Mouse (Mus musculus) MEL (cell line): ENCODE measurements at regions not wholly inside any gene's neighbourhood (a gene's known extent, or its start where the extent isn't known, plus 50 kb on each side); places are given as distances from the start of the nearest gene placed in this dataset.

Experiments used
- DNase-seq: peaks from one replicate; pipeline ENCODE4 v3.0.0; 2011; ENCODE audit warnings: low read depth, low spot score
- H3K27ac ChIP-seq: 2 replicates; pipeline ENCODE4 v1.5.1; 2012; ENCODE audit warnings: low read depth, mild to moderate bottlenecking, control low read depth, low read length, moderate library complexity; ENCODE audit not compliant: control insufficient read depth
- H3K27me3 ChIP-seq, 2 experiments: fragments of 150-350 bp in 1 of 2; sonication (generic) in 1 of 2; 2 replicates each; pipeline ENCODE4 v1.6.1; 2012; ENCODE audit warnings: low read length in 2 of 2, mild to moderate bottlenecking in 2 of 2, improper control_type of control experiment in 1 of 2, moderate library complexity in 1 of 2; ENCODE audit not compliant: insufficient read depth in 2 of 2, control insufficient read depth in 1 of 2
- H3K36me3 ChIP-seq, 2 experiments: 2 replicates each; pipeline ENCODE4 v1.6.1; 2012 to 2014; ENCODE audit warnings: low read length in 2 of 2, improper control_type of control experiment in 1 of 2, inconsistent platforms in 1 of 2, mild to moderate bottlenecking in 1 of 2; ENCODE audit not compliant: insufficient read depth in 2 of 2, control insufficient read depth in 1 of 2
- H3K4me1 ChIP-seq, 2 experiments: fragments of 150-350 bp in 1 of 2; sonication (generic) in 1 of 2; 2 replicates each; pipeline ENCODE4 v1.6.1; 2012; ENCODE audit warnings: low read length in 2 of 2, improper control_type of control experiment in 1 of 2, mild to moderate bottlenecking in 1 of 2; ENCODE audit not compliant: insufficient read depth in 2 of 2, control insufficient read depth in 1 of 2
- H3K4me3 ChIP-seq, 2 experiments: fragments of 150-350 bp in 1 of 2; sonication (generic) in 1 of 2; 2 replicates each; pipeline ENCODE4 v1.5.1; 2012; ENCODE audit warnings: low read depth in 2 of 2, low read length in 2 of 2, mild to moderate bottlenecking in 2 of 2, moderate library complexity in 2 of 2, control low read depth in 1 of 2, improper control_type of control experiment in 1 of 2; ENCODE audit not compliant: control insufficient read depth in 1 of 2, insufficient read depth in 1 of 2
- H3K79me2 ChIP-seq: 2 replicates; pipeline ENCODE4 v1.6.1; 2012; ENCODE audit warnings: mild to moderate bottlenecking, low read length, moderate library complexity; ENCODE audit not compliant: control insufficient read depth, poor library complexity, insufficient read depth
- H3K9ac ChIP-seq: 2 replicates; pipeline ENCODE4 v1.6.1; 2012; ENCODE audit warnings: low read depth, mild to moderate bottlenecking, control low read depth, low read length, moderate library complexity; ENCODE audit not compliant: control insufficient read depth, poor library complexity, severe bottlenecking
- H3K9me3 ChIP-seq: fragments of 150-350 bp; sonication (generic); replicated peaks from 2 replicates; pipeline ENCODE4 v1.6.1; 2012; ENCODE audit warnings: mild to moderate bottlenecking, low read length, improper control_type of control experiment, moderate library complexity; ENCODE audit not compliant: insufficient read depth
- BHLHE40 ChIP-seq: IDR thresholded peaks from 2 replicates; pipeline ENCODE4 v1.6.1; 2012; ENCODE audit warnings: low read depth, mild to moderate bottlenecking, inconsistent platforms, low read length, improper control_type of control experiment, borderline replicate concordance
- CTCF ChIP-seq, 3 experiments: IDR thresholded peaks in 2 of 3; conservative IDR thresholded peaks in 1 of 3; 2 replicates each; pipeline ENCODE4 v1.5.1; 2011 to 2012; ENCODE audit warnings: low read length in 3 of 3, low read depth in 2 of 3, mild to moderate bottlenecking in 2 of 3, improper control_type of control experiment in 1 of 3, inconsistent platforms in 1 of 3, mixed read lengths in 1 of 3, moderate library complexity in 1 of 3; ENCODE audit not compliant: control insufficient read depth in 1 of 3, insufficient read depth in 1 of 3, poor library complexity in 1 of 3, severe bottlenecking in 1 of 3
- EP300 ChIP-seq, 2 experiments: IDR thresholded peaks; 2 replicates each; pipeline ENCODE4 v1.6.1; 2011; ENCODE audit warnings: improper control_type of control experiment in 2 of 2, low read length in 2 of 2, low read depth in 1 of 2, mild to moderate bottlenecking in 1 of 2
- GATA1 ChIP-seq: IDR thresholded peaks from 2 replicates; pipeline ENCODE4 v1.6.1; 2011; ENCODE audit warnings: low read depth, low read length, improper control_type of control experiment
- HCFC1 ChIP-seq: IDR thresholded peaks from 2 replicates; pipeline ENCODE4 v1.6.1; 2012; ENCODE audit warnings: low read depth, mild to moderate bottlenecking, inconsistent platforms, low read length, improper control_type of control experiment, moderate library complexity
- KAT2A ChIP-seq: conservative IDR thresholded peaks from 2 replicates; pipeline ENCODE4 v1.6.1; 2012; ENCODE audit warnings: low read depth, low read length, improper control_type of control experiment, inconsistent platforms
- MAFK ChIP-seq: IDR thresholded peaks from 2 replicates; pipeline ENCODE4 v1.6.1; 2011; ENCODE audit warnings: low read depth, mild to moderate bottlenecking, low read length, improper control_type of control experiment, borderline replicate concordance
- MAX ChIP-seq: IDR thresholded peaks from 2 replicates; pipeline ENCODE4 v1.6.1; 2011; ENCODE audit warnings: low read length, improper control_type of control experiment
- MXI1 ChIP-seq: IDR thresholded peaks from 2 replicates; pipeline ENCODE4 v1.6.1; 2011; ENCODE audit warnings: mild to moderate bottlenecking, low read depth, low read length, improper control_type of control experiment
- MYC ChIP-seq: IDR thresholded peaks from 2 replicates; pipeline ENCODE4 v1.6.1; 2011; ENCODE audit warnings: low read depth, mild to moderate bottlenecking, low read length, improper control_type of control experiment, moderate library complexity
- POLR2A ChIP-seq, 2 experiments: IDR thresholded peaks; 2 replicates each; pipeline ENCODE4 v1.6.1; 2011 to 2012; ENCODE audit warnings: low read length in 2 of 2, mild to moderate bottlenecking in 2 of 2, control low read depth in 1 of 2, improper control_type of control experiment in 1 of 2, low read depth in 1 of 2, moderate library complexity in 1 of 2; ENCODE audit not compliant: control insufficient read depth in 1 of 2, insufficient read depth in 1 of 2, poor library complexity in 1 of 2
- POLR2AphosphoS2 ChIP-seq: IDR thresholded peaks from 2 replicates; pipeline ENCODE4 v1.6.1; 2011; ENCODE audit warnings: low read length, improper control_type of control experiment
- POLR2AphosphoS5 ChIP-seq: IDR thresholded peaks from 2 replicates; pipeline ENCODE4 v1.6.1; 2012; ENCODE audit warnings: low read depth, borderline replicate concordance, mild to moderate bottlenecking, inconsistent platforms, low read length, moderate library complexity, mixed read lengths
- RAD21 ChIP-seq: IDR thresholded peaks from 2 replicates; pipeline ENCODE4 v1.6.1; 2011; ENCODE audit warnings: mild to moderate bottlenecking, low read depth, low read length, improper control_type of control experiment
- SIN3A ChIP-seq: IDR thresholded peaks from 2 replicates; pipeline ENCODE4 v1.6.1; 2012; ENCODE audit warnings: low read length, improper control_type of control experiment, inconsistent platforms
- SMC3 ChIP-seq: IDR thresholded peaks from 2 replicates; pipeline ENCODE4 v1.6.1; 2011; ENCODE audit warnings: low read depth, low read length, improper control_type of control experiment
- TAL1 ChIP-seq: IDR thresholded peaks from 2 replicates; pipeline ENCODE4 v1.6.1; 2012; ENCODE audit warnings: mild to moderate bottlenecking, inconsistent platforms, low read length, moderate library complexity, mixed read lengths
- TCF12 ChIP-seq: IDR thresholded peaks from 2 replicates; pipeline ENCODE4 v1.6.1; 2014; ENCODE audit warnings: low read depth, mild to moderate bottlenecking, inconsistent platforms, low read length, improper control_type of control experiment, moderate library complexity
- UBTF ChIP-seq: IDR thresholded peaks from 2 replicates; pipeline ENCODE4 v1.6.1; 2012; ENCODE audit warnings: low read depth, mild to moderate bottlenecking, inconsistent platforms, low read length, improper control_type of control experiment, moderate library complexity, borderline replicate concordance; ENCODE audit not compliant: insufficient read depth
- USF1 ChIP-seq: IDR thresholded peaks from 2 replicates; pipeline ENCODE4 v1.6.1; 2014; ENCODE audit warnings: low read depth, mild to moderate bottlenecking, inconsistent platforms, low read length, improper control_type of control experiment, moderate library complexity
- USF2 ChIP-seq, 2 experiments: IDR thresholded peaks; 2 replicates each; pipeline ENCODE4 v1.6.1; 2011 to 2012; ENCODE audit warnings: improper control_type of control experiment in 2 of 2, low read length in 2 of 2, borderline replicate concordance in 1 of 2, inconsistent platforms in 1 of 2, low read depth in 1 of 2, mild to moderate bottlenecking in 1 of 2; ENCODE audit not compliant: insufficient read depth in 1 of 2
- ZC3H11A ChIP-seq: IDR thresholded peaks from 2 replicates; pipeline ENCODE4 v1.6.1; 2012; ENCODE audit warnings: low read depth, mild to moderate bottlenecking, inconsistent platforms, low read length, improper control_type of control experiment
- ZKSCAN1 ChIP-seq: IDR thresholded peaks from 2 replicates; pipeline ENCODE4 v1.6.1; 2012; ENCODE audit warnings: low read depth, mild to moderate bottlenecking, inconsistent platforms, low read length, improper control_type of control experiment, moderate library complexity
- ZMIZ1 ChIP-seq: IDR thresholded peaks from 2 replicates; pipeline ENCODE4 v1.6.1; 2012; ENCODE audit warnings: low read depth, mild to moderate bottlenecking, inconsistent platforms, low read length, improper control_type of control experiment, moderate library complexity
- ZNF384 ChIP-seq: IDR thresholded peaks from 2 replicates; pipeline ENCODE4 v1.6.1; 2012; ENCODE audit warnings: low read depth, mild to moderate bottlenecking, inconsistent platforms, low read length, improper control_type of control experiment

DNA sequence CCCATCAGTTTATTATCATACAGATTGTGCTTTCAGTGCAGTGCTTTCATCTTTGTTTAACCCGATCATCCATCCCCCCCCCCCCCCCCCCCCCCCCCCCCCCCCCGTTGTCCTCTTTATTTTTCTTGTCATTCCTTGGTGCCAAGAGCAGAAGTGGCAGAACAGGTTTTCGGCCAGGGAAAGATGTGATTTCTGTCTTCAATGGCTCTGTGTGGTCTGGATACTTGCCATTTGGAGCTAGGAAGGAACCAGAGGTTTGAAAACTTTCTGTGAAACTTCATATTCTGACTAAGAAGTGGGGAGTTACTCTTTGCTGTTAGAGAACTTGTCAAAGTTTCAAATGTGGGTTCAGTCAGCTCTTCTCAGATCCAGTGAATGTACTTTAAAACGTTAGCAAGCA lies 231.1 kb upstream of the Tet2 start:
- no peak overlapping the region for H3K4me3 ChIP-seq
- H3K27ac ChIP-seq: no peak overlapping the region
- H3K79me2 ChIP-seq: no peaks in the 10 kb centered on the region
- no peaks in the 10 kb centered on the region for H3K4me1 ChIP-seq
- H3K36me3 ChIP-seq: no peaks in the 10 kb centered on the region
- no peak for DNase-seq
- H3K9me3 ChIP-seq: no peaks in the 10 kb centered on the region
- no peaks in the 10 kb centered on the region for H3K27me3 ChIP-seq
- H3K9ac ChIP-seq: no peak overlapping the region
- TF ChIP-seq HCFC1: no peak
- no peak for TF ChIP-seq ZMIZ1
- TF ChIP-seq KAT2A: no peak
- TF ChIP-seq SIN3A: no peak
- TF ChIP-seq MAFK: no peak
- TF ChIP-seq SMC3: no peak
- TF ChIP-seq POLR2AphosphoS5: no peak
- no peak for TF ChIP-seq GATA1
- no peak for TF ChIP-seq ZNF384
- no peak for TF ChIP-seq USF2 (IDR thresholded peaks at IDR 0.05; ENCODE audit: borderline replicate concordance in 1 of 2, insufficient read depth in 1 of 2, low read depth in 1 of 2, low read length in 2 of 2)
- no peak for TF ChIP-seq MYC
- TF ChIP-seq BHLHE40: no peak
- no peak for TF ChIP-seq MAX
- no peak for TF ChIP-seq USF1
- no peak for TF ChIP-seq TAL1
- TF ChIP-seq EP300 (IDR thresholded peaks at IDR 0.05; ENCODE audit: low read depth in 1 of 2, low read length in 2 of 2): no peak
- TF ChIP-seq POLR2AphosphoS2: no peak

DNA sequence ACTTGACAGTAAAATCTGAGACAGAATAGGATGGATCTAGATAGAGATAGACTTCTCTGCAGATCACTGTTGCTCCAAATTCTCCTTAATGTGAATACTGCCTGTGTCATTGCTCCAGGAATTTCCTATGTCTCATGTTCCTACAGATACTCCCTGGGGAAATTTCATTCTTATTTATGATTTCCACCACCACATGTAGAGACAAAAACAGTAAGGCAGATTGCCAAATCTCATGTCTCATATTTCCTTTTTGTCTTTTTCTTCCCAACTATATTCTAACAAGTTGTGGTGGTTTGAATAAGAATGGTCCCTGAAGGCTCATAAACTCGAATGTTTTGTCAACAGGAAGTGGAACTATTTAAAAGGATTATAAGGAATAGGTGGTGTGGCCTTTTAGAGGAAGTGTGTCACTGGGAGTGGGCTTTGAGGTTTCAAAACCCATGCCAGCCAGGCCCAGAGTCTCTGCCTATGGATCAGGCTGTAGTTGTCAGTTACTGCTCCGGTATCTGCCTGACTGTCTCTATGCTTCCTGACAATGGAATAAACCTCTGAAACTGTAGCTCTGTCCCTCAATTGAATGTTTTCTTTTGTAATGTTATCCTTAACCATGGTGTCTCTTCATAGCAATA lies 234.3 kb upstream of the Tet2 start:
- TF ChIP-seq EP300 (IDR thresholded peaks at IDR 0.05; ENCODE audit: low read depth in 1 of 2, low read length in 2 of 2) (no peak), MYC (no peak), TAL1 (no peak), POLR2AphosphoS2 (no peak), MXI1 (no peak), TCF12 (no peak), POLR2A (IDR thresholded peaks at IDR 0.05; ENCODE audit: control insufficient read depth in 1 of 2, insufficient read depth in 1 of 2, low read depth in 1 of 2, low read length in 2 of 2, poor library complexity in 1 of 2) (no peak), UBTF (no peak), RAD21 (no peak), ZKSCAN1 (no peak), SMC3 (no peak), MAFK (no peak), CTCF (IDR thresholded peaks at IDR 0.05 in 2 of 3, conservative IDR thresholded peaks at IDR 0.05 in 1 of 3; ENCODE audit: control insufficient read depth in 1 of 3, insufficient read depth in 1 of 3, low read depth in 2 of 3, low read length in 3 of 3, poor library complexity in 1 of 3, severe bottlenecking in 1 of 3) (no peak), ZC3H11A (no peak)
- TF ChIP-seq, all 39 proteins: peak for 0
- DNase-seq: no peak
- Histone ChIP-seq H3K27me3 (no peaks in the 10 kb centered on the region), H3K36me3 (no peaks in the 10 kb centered on the region), H3K9ac (no peak overlapping the region), H3K9me3 (no peaks in the 10 kb centered on the region), H3K4me1 (no peaks in the 10 kb centered on the region), H3K27ac (no peak overlapping the region), H3K79me2 (no peaks in the 10 kb centered on the region), H3K4me3 (no peak overlapping the region)
